Mouse (Mus musculus): Measurements from ENCODE around the gene Izumo2. TPM values are rescaled to one million over a fixed set of nuclear protein-coding genes. Genes with fewer than 3 reads are reported as not detected.

Izumo2 gene
- polyA plus RNA-seq, 1 experiment from 2014 or later: not detected

GRCm38 (mm10) chr7:44689331-44689730 lies 19.2 kb upstream of the Izumo2 start:
- Histone ChIP-seq H3K27ac (ENCODE audit: low read depth, low read length) (no peak overlapping the region), H3K4me1 (ENCODE audit: control insufficient read depth, insufficient read depth, low read length) (no peaks in the 10 kb centered on the region), H3K27me3 (ENCODE audit: control insufficient read depth, insufficient read depth, low read length) (no peaks in the 10 kb centered on the region), H3K4me2 (no peak overlapping the region), H3K4me3 (ENCODE audit: low read depth, low read length) (no peak overlapping the region), H3K9me3 (ENCODE audit: control insufficient read depth, low read length) (no peaks in the 10 kb centered on the region; the same call in 1 of the 2 replicates), H3K9ac (ENCODE audit: low read length) (no peak overlapping the region), H3K36me3 (ENCODE audit: control insufficient read depth, insufficient read depth, low read length) (no peaks in the 10 kb centered on the region)
- DNase-seq (ENCODE audit: low spot score, missing footprints): no peak
- WGBS: 91% methylated on average over 7 of the region's 7 CpGs
- no peak for ATAC-seq (ENCODE audit: low FRiP score)

GRCm38 (mm10) chr7:44693427-44694175 lies 14.9 kb upstream of the Izumo2 start:
- Histone ChIP-seq H3K27ac (ENCODE audit: low read depth, low read length) (no peak overlapping the region), H3K9ac (ENCODE audit: low read length) (no peak overlapping the region), H3K27me3 (ENCODE audit: control insufficient read depth, insufficient read depth, low read length) (no peaks in the 10 kb centered on the region), H3K4me1 (ENCODE audit: control insufficient read depth, insufficient read depth, low read length) (no peaks in the 10 kb centered on the region), H3K36me3 (ENCODE audit: control insufficient read depth, insufficient read depth, low read length) (no peaks in the 10 kb centered on the region), H3K9me3 (ENCODE audit: control insufficient read depth, low read length) (no peaks in the 10 kb centered on the region; the same call in 1 of the 2 replicates), H3K4me2 (no peak overlapping the region), H3K4me3 (ENCODE audit: low read depth, low read length) (no peak overlapping the region)
- DNase-seq (ENCODE audit: low spot score, missing footprints) (no peak), ATAC-seq (ENCODE audit: low FRiP score) (no peak)
- 83% methylated on average over 10 of the region's 10 CpGs for WGBS

- Histone ChIP-seq H3K27ac (ENCODE audit: low read depth, low read length) (no peak overlapping the region), H3K9me3 (ENCODE audit: control insufficient read depth, low read length) (no peaks in the 10 kb centered on the region), H3K9ac (ENCODE audit: low read length) (no peak overlapping the region), H3K4me2 (no peak overlapping the region), H3K4me3 (ENCODE audit: low read depth, low read length) (no peak overlapping the region), H3K4me1 (ENCODE audit: control insufficient read depth, insufficient read depth, low read length) (no peaks in the 10 kb centered on the region), H3K27me3 (ENCODE audit: control insufficient read depth, insufficient read depth, low read length) (no peaks in the 10 kb centered on the region), H3K36me3 (ENCODE audit: control insufficient read depth, insufficient read depth, low read length) (no peaks in the 10 kb centered on the region)
- DNase-seq (ENCODE audit: low spot score, missing footprints) (no peak), ATAC-seq (ENCODE audit: low FRiP score) (no peak)
- WGBS: 91% methylated on average over 4 of the region's 4 CpGs
Observed at GRCm38 (mm10) chr7:44695223-44695622, 13.3 kb upstream of the Izumo2 start.

- no peak overlapping the region for H3K4me2 ChIP-seq
- ATAC-seq (ENCODE audit: low FRiP score) (no peak), DNase-seq (ENCODE audit: low spot score, missing footprints) (peak; percentile 85)
- no peaks in the 10 kb centered on the region for H3K27me3 ChIP-seq (ENCODE audit: control insufficient read depth, insufficient read depth, low read length)
- no peaks in the 10 kb centered on the region for H3K36me3 ChIP-seq (ENCODE audit: control insufficient read depth, insufficient read depth, low read length)
- no peak overlapping the region for H3K4me3 ChIP-seq (ENCODE audit: low read depth, low read length)
- H3K27ac ChIP-seq (ENCODE audit: low read depth, low read length): no peak overlapping the region
- H3K9me3 ChIP-seq (ENCODE audit: control insufficient read depth, low read length): no peaks in the 10 kb centered on the region
- no peaks in the 10 kb centered on the region for H3K4me1 ChIP-seq (ENCODE audit: control insufficient read depth, insufficient read depth, low read length)
- 13% methylated on average over 20 of the region's 20 CpGs for WGBS
- 0 out of 2 replicates have a peak overlapping the region, but pooled peaks have one; percentile 12 for H3K9ac ChIP-seq (ENCODE audit: low read length)
Observed at GRCm38 (mm10) chr7:44697191-44697710, 11.3 kb upstream of the Izumo2 start.

- no peak overlapping the region for H3K4me2 ChIP-seq
Observed at GRCm38 (mm10) chr7:44697980-44698379, 10.6 kb upstream of the Izumo2 start.

GRCm38 (mm10) chr7:44701921-44702320 lies 6.6 kb upstream of the Izumo2 start:
- H3K4me1 ChIP-seq (ENCODE audit: control insufficient read depth, insufficient read depth, low read length): no peaks in the 10 kb centered on the region
- H3K9me3 ChIP-seq (ENCODE audit: control insufficient read depth, low read length): 0 out of 2 replicates have a peak, but pooled peaks cover 3% of the 10 kb centered on the region
- no peaks in the 10 kb centered on the region for H3K27me3 ChIP-seq (ENCODE audit: control insufficient read depth, insufficient read depth, low read length)
- DNase-seq (ENCODE audit: low spot score, missing footprints) (peak; percentile 84), ATAC-seq (ENCODE audit: low FRiP score) (peak; percentile 70)
- H3K9ac ChIP-seq (ENCODE audit: low read length): no peak overlapping the region
- WGBS: 8% methylated on average over 6 of the region's 6 CpGs
- H3K27ac ChIP-seq (ENCODE audit: low read depth, low read length): no peak overlapping the region
- no peak overlapping the region for H3K4me3 ChIP-seq (ENCODE audit: low read depth, low read length)
- H3K4me2 ChIP-seq: no peak overlapping the region
- H3K36me3 ChIP-seq (ENCODE audit: control insufficient read depth, insufficient read depth, low read length): no peaks in the 10 kb centered on the region

More at GRCm38 (mm10) chr7:44697980-44698379, 10.6 kb upstream of the Izumo2 start:
- Histone ChIP-seq H3K27me3 (ENCODE audit: control insufficient read depth, insufficient read depth, low read length) (no peaks in the 10 kb centered on the region), H3K27ac (ENCODE audit: low read depth, low read length) (no peak overlapping the region), H3K9ac (ENCODE audit: low read length) (no peak overlapping the region), H3K9me3 (ENCODE audit: control insufficient read depth, low read length) (no peaks in the 10 kb centered on the region), H3K36me3 (ENCODE audit: control insufficient read depth, insufficient read depth, low read length) (no peaks in the 10 kb centered on the region), H3K4me3 (ENCODE audit: low read depth, low read length) (no peak overlapping the region), H3K4me1 (ENCODE audit: control insufficient read depth, insufficient read depth, low read length) (no peaks in the 10 kb centered on the region)
- 66% methylated on average over 7 of the region's 7 CpGs for WGBS
- ATAC-seq (ENCODE audit: low FRiP score): no peak
- DNase-seq (ENCODE audit: low spot score, missing footprints): no peak

GRCm38 (mm10) chr7:44702985-44703384 lies 5.6 kb upstream of the Izumo2 start:
- no peak overlapping the region for H3K9ac ChIP-seq (ENCODE audit: low read length)
- WGBS: 81% methylated on average over 8 of the region's 8 CpGs
- H3K4me1 ChIP-seq (ENCODE audit: control insufficient read depth, insufficient read depth, low read length): no peaks in the 10 kb centered on the region
- H3K4me3 ChIP-seq (ENCODE audit: low read depth, low read length): no peak overlapping the region
- no peak overlapping the region for H3K27ac ChIP-seq (ENCODE audit: low read depth, low read length)
- ATAC-seq (ENCODE audit: low FRiP score) (no peak), DNase-seq (ENCODE audit: low spot score, missing footprints) (no peak)
- H3K36me3 ChIP-seq (ENCODE audit: control insufficient read depth, insufficient read depth, low read length): no peaks in the 10 kb centered on the region
- 0 out of 2 replicates have a peak, but pooled peaks cover 3% of the 10 kb centered on the region for H3K9me3 ChIP-seq (ENCODE audit: control insufficient read depth, low read length)
- H3K4me2 ChIP-seq: no peak overlapping the region
- no peaks in the 10 kb centered on the region for H3K27me3 ChIP-seq (ENCODE audit: control insufficient read depth, insufficient read depth, low read length)

- H3K4me1 ChIP-seq (ENCODE audit: control insufficient read depth, insufficient read depth, low read length): no peaks in the 10 kb centered on the region
- WGBS: 54% methylated on average over 3 of the region's 3 CpGs
- H3K27ac ChIP-seq (ENCODE audit: low read depth, low read length): no peak overlapping the region
- H3K27me3 ChIP-seq (ENCODE audit: control insufficient read depth, insufficient read depth, low read length): no peaks in the 10 kb centered on the region
- ATAC-seq (ENCODE audit: low FRiP score) (no peak), DNase-seq (ENCODE audit: low spot score, missing footprints) (peak; percentile 93)
- no peaks in the 10 kb centered on the region for H3K36me3 ChIP-seq (ENCODE audit: control insufficient read depth, insufficient read depth, low read length)
- no peak overlapping the region for H3K9ac ChIP-seq (ENCODE audit: low read length)
- H3K4me3 ChIP-seq (ENCODE audit: low read depth, low read length): no peak overlapping the region
- H3K9me3 ChIP-seq (ENCODE audit: control insufficient read depth, low read length): 0 out of 2 replicates have a peak, but pooled peaks cover 3% of the 10 kb centered on the region
- H3K4me2 ChIP-seq: no peak overlapping the region
Observed at GRCm38 (mm10) chr7:44704363-44704762, 4.2 kb upstream of the Izumo2 start.

GRCm38 (mm10) chr7:44705086-44705485 lies 3.5 kb upstream of the Izumo2 start:
- no peak overlapping the region for H3K4me2 ChIP-seq
- no peaks in the 10 kb centered on the region for H3K36me3 ChIP-seq (ENCODE audit: control insufficient read depth, insufficient read depth, low read length)
- no peaks in the 10 kb centered on the region for H3K4me1 ChIP-seq (ENCODE audit: control insufficient read depth, insufficient read depth, low read length)
- WGBS: 84% methylated on average over 4 of the region's 4 CpGs
- 0 out of 2 replicates have a peak, but pooled peaks cover 3% of the 10 kb centered on the region for H3K9me3 ChIP-seq (ENCODE audit: control insufficient read depth, low read length)
- H3K27me3 ChIP-seq (ENCODE audit: control insufficient read depth, insufficient read depth, low read length): no peaks in the 10 kb centered on the region
- no peak for ATAC-seq (ENCODE audit: low FRiP score)
- no peak for DNase-seq (ENCODE audit: low spot score, missing footprints)
- no peak overlapping the region for H3K4me3 ChIP-seq (ENCODE audit: low read depth, low read length)
- no peak overlapping the region for H3K27ac ChIP-seq (ENCODE audit: low read depth, low read length)
- H3K9ac ChIP-seq (ENCODE audit: low read length): no peak overlapping the region

Measured in midbrain, embryonic 11.5 days (tissue).